16 mouse cellular contexts compared by ENCODE assay signal in the genomic region with DNA sequence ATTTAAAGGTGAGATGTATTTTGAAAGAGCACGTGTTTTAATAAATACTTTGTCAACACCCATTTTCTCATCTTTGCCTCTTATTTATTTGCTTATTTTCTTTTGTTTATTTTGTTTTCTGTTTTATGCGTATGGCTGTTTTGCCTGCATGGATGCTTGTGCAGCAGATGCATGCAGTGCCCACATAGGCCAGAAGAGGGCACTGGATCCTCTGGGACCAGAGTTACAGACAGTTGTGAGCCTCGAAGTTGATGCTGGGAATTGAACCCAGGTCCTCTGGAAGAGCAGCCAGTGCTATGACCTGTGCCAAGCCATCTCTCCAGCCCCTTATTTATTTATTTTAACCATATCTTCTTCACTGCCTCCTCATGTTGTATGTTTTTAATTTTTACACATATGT. TPM values are rescaled to one million over a fixed set of nuclear protein-coding genes. Genes with fewer than 3 reads are reported as not detected.
DNase-seq lines count a peak whose midpoint lies in the region; ATAC-seq and TF ChIP-seq lines count a peak whose summit lies in the region.
"Had no signal": no experiment of that assay in that cellular context is flagged by ENCODE, and none has a peak within 500 bp of the region (broad histone marks: within the 10 kb centered on the region; RNA-seq: fewer than 3 reads in every experiment).

No protein-coding gene starts in this region.

- TF ChIP-seq CTCF in liver, adult 2 months (IDR thresholded peaks at IDR 0.05; ENCODE audit: low read depth, low read length), result peak; percentile 50
- no peak for TF ChIP-seq CTCF in thymus, adult 2 months (IDR thresholded peaks at IDR 0.05; ENCODE audit: borderline replicate concordance, control insufficient read depth, extremely low read depth, insufficient read depth, low read length, poor library complexity)

- peak; percentile 16 to 33 for DNase-seq in cerebellum, postnatal 10 days
- no peak for DNase-seq in liver, adult 2 months (ENCODE audit: extremely low read depth, low read depth, low spot score)
- DNase-seq in liver, embryonic 11.5 days (ENCODE audit: low spot score), result no peak
- peak; percentile 41 for DNase-seq in thymus, postnatal 4 days
- no peak for DNase-seq in thymus, adult 2 months
- no peak for DNase-seq in Muller cell, postnatal 12 days (ENCODE audit: inconsistent ontology term)
- DNase-seq: adrenal gland, postnatal 25 days; cerebellum, adult 11 months; gastrocnemius, postnatal 25 days had no signal

- ATAC-seq in cerebellum, adult (ENCODE audit: insufficient number of reproducible peaks, low FRiP score, low TSS enrichment), result no peak
- ATAC-seq in liver, embryonic 11.5 days (replicated peaks; ENCODE audit: low FRiP score), result no peak
- no peak for ATAC-seq in hindbrain, embryonic 16.5 days

- no peaks in the 10 kb centered on the region for H3K79me2 ChIP-seq in liver, adult 2 months (ENCODE audit: control insufficient read depth, insufficient read depth, low read length)

- H3K4me3 ChIP-seq in liver, adult 2 months (ENCODE audit: insufficient read depth, low read depth, low read length), result no peak overlapping the region
- no peak overlapping the region for H3K4me3 ChIP-seq in liver, embryonic 11.5 days (ENCODE audit: low read depth, low read length)
- no peak overlapping the region for H3K4me3 ChIP-seq in thymus, adult 2 months (ENCODE audit: control insufficient read depth, insufficient read depth, low read length)
- H3K4me3 ChIP-seq in hindbrain, embryonic 16.5 days (ENCODE audit: low read length), result no peak overlapping the region
- H3K4me3 ChIP-seq: heart, embryonic 15.5 days; limb, embryonic 15.5 days; megakaryocyte, embryonic 14.5 days had no signal

- H3K4me1 ChIP-seq in liver, adult 2 months (ENCODE audit: control insufficient read depth, insufficient read depth, low read length), result no peaks in the 10 kb centered on the region
- no peaks in the 10 kb centered on the region for H3K4me1 ChIP-seq in liver, embryonic 11.5 days (replicated peaks; ENCODE audit: control insufficient read depth, insufficient read depth, low read length)
- no peaks in the 10 kb centered on the region for H3K4me1 ChIP-seq in thymus, adult 2 months (replicated peaks; ENCODE audit: control insufficient read depth, insufficient read depth, low read length)
- no peaks in the 10 kb centered on the region for H3K4me1 ChIP-seq in hindbrain, embryonic 16.5 days (ENCODE audit: control insufficient read depth, insufficient read depth, low read depth, low read length)
- H3K4me1 ChIP-seq: heart, embryonic 15.5 days; limb, embryonic 15.5 days; megakaryocyte, embryonic 14.5 days had no signal

- TF ChIP-seq POLR2A in liver, adult 2 months (IDR thresholded peaks at IDR 0.05; ENCODE audit: extremely low read depth, insufficient read depth, low read length), result no peak
- no peak for TF ChIP-seq POLR2A in thymus, adult 2 months (IDR thresholded peaks at IDR 0.05; ENCODE audit: control insufficient read depth, extremely low read depth, insufficient read depth, low read length, poor library complexity)

- WGBS in liver, adult 2 months, result 81% methylated on average over 3 of the region's 3 CpGs
- 67% methylated on average over 3 of the region's 3 CpGs for WGBS in liver, embryonic 11.5 days
- WGBS in thymus, adult 2 months, result 81% methylated on average over 3 of the region's 3 CpGs
- WGBS in hindbrain, embryonic 16.5 days, result 69% methylated on average over 3 of the region's 3 CpGs

- H3K36me3 ChIP-seq in liver, adult 2 months (ENCODE audit: control insufficient read depth, insufficient read depth, low read length), result no peaks in the 10 kb centered on the region; the same call in 1 of the 2 replicates
- H3K36me3 ChIP-seq in liver, embryonic 11.5 days (ENCODE audit: control insufficient read depth, insufficient read depth, low read length), result no peaks in the 10 kb centered on the region
- no peaks in the 10 kb centered on the region for H3K36me3 ChIP-seq in thymus, adult 2 months (ENCODE audit: control insufficient read depth, insufficient read depth, low read length)
- H3K36me3 ChIP-seq in hindbrain, embryonic 16.5 days (ENCODE audit: control insufficient read depth, insufficient read depth, low read length), result no peaks in the 10 kb centered on the region
- H3K36me3 ChIP-seq: heart, embryonic 15.5 days; limb, embryonic 15.5 days had no signal

- peaks cover 5% of the 10 kb centered on the region for H3K9me3 ChIP-seq in liver, embryonic 11.5 days (ENCODE audit: control insufficient read depth, low read length)
- peaks cover 4% of the 10 kb centered on the region for H3K9me3 ChIP-seq in hindbrain, embryonic 16.5 days (ENCODE audit: control insufficient read depth, low read length)
- H3K9me3 ChIP-seq: heart, embryonic 15.5 days had no signal

- no peaks in the 10 kb centered on the region for H3K27me3 ChIP-seq in liver, adult 2 months (ENCODE audit: control insufficient read depth, insufficient read depth, low read length)
- H3K27me3 ChIP-seq in liver, embryonic 11.5 days (replicated peaks; ENCODE audit: control insufficient read depth, insufficient read depth, low read length), result no peaks in the 10 kb centered on the region
- no peaks in the 10 kb centered on the region for H3K27me3 ChIP-seq in thymus, adult 2 months (ENCODE audit: control insufficient read depth, insufficient read depth, low read length)
- no peaks in the 10 kb centered on the region for H3K27me3 ChIP-seq in hindbrain, embryonic 16.5 days (replicated peaks; ENCODE audit: control insufficient read depth, insufficient read depth, low read length)
- H3K27me3 ChIP-seq: heart, embryonic 15.5 days; limb, embryonic 15.5 days had no signal

- no peak overlapping the region for H3K9ac ChIP-seq in liver, adult 2 months (ENCODE audit: low read depth, low read length)
- no peak overlapping the region for H3K9ac ChIP-seq in liver, embryonic 11.5 days (ENCODE audit: low read depth, low read length)
- no peak overlapping the region for H3K9ac ChIP-seq in hindbrain, embryonic 16.5 days (ENCODE audit: low read depth, low read length)
- H3K9ac ChIP-seq: heart, embryonic 15.5 days; limb, embryonic 15.5 days had no signal

- H3K27ac ChIP-seq in liver, adult 2 months (replicated peaks; ENCODE audit: insufficient read depth, low read depth, low read length), result no peak overlapping the region
- H3K27ac ChIP-seq in liver, embryonic 11.5 days (ENCODE audit: low read depth, low read length), result no peak overlapping the region
- no peak overlapping the region for H3K27ac ChIP-seq in thymus, adult 2 months (ENCODE audit: control insufficient read depth, insufficient read depth, low read length)
- no peak overlapping the region for H3K27ac ChIP-seq in hindbrain, embryonic 16.5 days (ENCODE audit: low read depth, low read length)
- H3K27ac ChIP-seq: heart, embryonic 15.5 days; limb, embryonic 15.5 days had no signal

- H3K4me2 ChIP-seq in liver, embryonic 11.5 days, result no peak overlapping the region
- no peak overlapping the region for H3K4me2 ChIP-seq in hindbrain, embryonic 16.5 days (ENCODE audit: low read length)
- H3K4me2 ChIP-seq: heart, embryonic 15.5 days; limb, embryonic 15.5 days had no signal

RNA-seq across cellular contexts. Expression of a gene that starts 21.7 kb away (rescaled TPM):
- total RNA-seq in liver, adult 2 months (2014; rRNA removed), result not detected in 2 replicates
- polyA plus RNA-seq in liver, adult 2 months (2012; rRNA removed), result not detected in 2 replicates
- not detected in 2 replicates for polyA plus RNA-seq in liver, embryonic 11.5 days (2014; fragmentation: Nextera tagmentation; extraction: Ambion mirVana)
- not detected in 2 replicates for polyA plus RNA-seq in thymus, adult 2 months (2012; rRNA removed)
- polyA plus RNA-seq in hindbrain, embryonic 16.5 days (2015; fragmentation: Nextera tagmentation; extraction: Ambion mirVana), result not detected in 2 replicates
- total RNA-seq: adrenal gland, postnatal 25 days; common myeloid progenitor, adult 5-6 weeks; gastrocnemius, postnatal 25 days had no signal
- polyA plus RNA-seq: heart, embryonic 15.5 days; large intestine, adult 2 months; limb, embryonic 15.5 days had no signal

RNA-seq across cellular contexts. Expression of a gene that starts 24.2 kb away (rescaled TPM):
- not detected in 2 replicates for total RNA-seq in liver, adult 2 months (2014; rRNA removed)
- not detected in 2 replicates for polyA plus RNA-seq in liver, adult 2 months (2012; rRNA removed)
- 0.21 TPM in 1 of 2 replicates, not detected in the other for polyA plus RNA-seq in liver, embryonic 11.5 days (2014; fragmentation: Nextera tagmentation; extraction: Ambion mirVana)
- 0.08 TPM in 1 of 2 replicates, not detected in the other for polyA plus RNA-seq in thymus, adult 2 months (2012; rRNA removed)
- polyA plus RNA-seq in hindbrain, embryonic 16.5 days (2015; fragmentation: Nextera tagmentation; extraction: Ambion mirVana), result not detected in 2 replicates
- total RNA-seq: adrenal gland, postnatal 25 days; common myeloid progenitor, adult 5-6 weeks; gastrocnemius, postnatal 25 days had no signal
- polyA plus RNA-seq: heart, embryonic 15.5 days; large intestine, adult 2 months; limb, embryonic 15.5 days had no signal

RNA-seq across cellular contexts. Expression of a gene that starts 24.4 kb away (rescaled TPM):
- 3.1 and 4.6 TPM in 2 replicates for total RNA-seq in liver, adult 2 months (2014; rRNA removed)
- 0.82 and 1.2 TPM in 2 replicates for polyA plus RNA-seq in liver, adult 2 months (2012; rRNA removed)
- polyA plus RNA-seq in liver, embryonic 11.5 days (2014; fragmentation: Nextera tagmentation; extraction: Ambion mirVana), result 6.7 and 8.9 TPM in 2 replicates
- polyA plus RNA-seq in thymus, adult 2 months (2012; rRNA removed), result 6.4 and 7.5 TPM in 2 replicates
- polyA plus RNA-seq in hindbrain, embryonic 16.5 days (2015; fragmentation: Nextera tagmentation; extraction: Ambion mirVana), result 9.6 and 11.4 TPM in 2 replicates

RNA-seq across cellular contexts. Expression of a gene that starts 29.9 kb away (rescaled TPM):
- 6.4 and 7.2 TPM in 2 replicates for total RNA-seq in liver, adult 2 months (2014; rRNA removed)
- 3.7 and 4.6 TPM in 2 replicates for polyA plus RNA-seq in liver, adult 2 months (2012; rRNA removed)
- 10.7 and 11.2 TPM in 2 replicates for polyA plus RNA-seq in liver, embryonic 11.5 days (2014; fragmentation: Nextera tagmentation; extraction: Ambion mirVana)
- polyA plus RNA-seq in thymus, adult 2 months (2012; rRNA removed), result 24.8 and 32.9 TPM in 2 replicates
- 16.4 and 20.5 TPM in 2 replicates for polyA plus RNA-seq in hindbrain, embryonic 16.5 days (2015; fragmentation: Nextera tagmentation; extraction: Ambion mirVana)

RNA-seq across cellular contexts. Expression of a gene that starts 57.6 kb away (rescaled TPM):
- total RNA-seq in liver, adult 2 months (2014; rRNA removed), result not detected in 2 replicates
- polyA plus RNA-seq in liver, adult 2 months (2012; rRNA removed), result not detected in 2 replicates
- polyA plus RNA-seq in liver, embryonic 11.5 days (2014; fragmentation: Nextera tagmentation; extraction: Ambion mirVana), result not detected in 2 replicates
- polyA plus RNA-seq in thymus, adult 2 months (2012; rRNA removed), result not detected in 2 replicates
- 0.02 TPM in 1 of 2 replicates, not detected in the other for polyA plus RNA-seq in hindbrain, embryonic 16.5 days (2015; fragmentation: Nextera tagmentation; extraction: Ambion mirVana)
- polyA plus RNA-seq: heart, embryonic 15.5 days; large intestine, adult 2 months; limb, embryonic 15.5 days had no signal

Comparison
In these comparisons a context has a peak if more than half of its experiments do, and no peak if none do; other contexts are left out.
1. DNase-seq: peak in cerebellum, postnatal 10 days (2 of 2) and thymus, postnatal 4 days (single experiment); none in liver, adult 2 months (single experiment), liver, embryonic 11.5 days (single experiment), thymus, adult 2 months (single experiment) and Muller cell, postnatal 12 days (single experiment).